Mouse (Mus musculus): ENCODE results near the gene Gng3. TPM values are rescaled to one million over a fixed set of nuclear protein-coding genes. Genes with fewer than 3 reads are reported as not detected.
A peak's percentile ranks its signal among the peaks of the same experiment; 100 is the strongest.
"Not testable (repeated sequence)": the region's sequence is repeated elsewhere in the genome, so short reads cannot be mapped to it uniquely, and the experiment has no call there.

Gng3 gene
- polyA plus RNA-seq, 1 experiment from 2014 or later, result 2.2 TPM

DNA sequence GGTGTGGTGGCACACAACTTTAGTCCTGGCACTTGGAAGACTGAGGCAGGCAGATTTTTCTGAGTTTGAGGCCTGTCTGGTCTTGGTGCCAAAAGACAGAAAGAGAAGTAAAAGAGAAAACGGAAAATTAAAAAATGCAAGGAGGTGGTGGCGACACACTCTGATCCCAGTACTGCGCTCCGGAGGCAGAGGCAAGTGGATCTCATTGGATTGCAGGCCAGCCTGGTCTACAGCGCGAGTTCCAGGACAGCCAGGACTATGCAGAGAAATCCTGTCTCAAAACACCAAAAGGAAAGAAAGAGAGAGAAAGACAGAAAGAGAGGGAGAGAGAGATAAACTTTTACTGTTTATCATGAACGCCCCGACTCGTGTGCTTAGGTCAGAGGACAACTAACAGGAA lies 31.8 kb upstream of the Gng3 start:
- ATAC-seq (ENCODE audit: extremely low read depth, insufficient number of reproducible peaks, low FRiP score, low TSS enrichment), result no peak
- Histone ChIP-seq H3K27me3 (replicated peaks) (no peaks in the 10 kb centered on the region), H3K36me3 (peaks cover 31% of the 10 kb centered on the region)

GRCm38 (mm10) chr19:8870381-8870780 lies 31.4 kb upstream of the Gng3 start:
- Histone ChIP-seq H3K36me3 (peaks cover 26% of the 10 kb centered on the region), H3K4me3 (peak overlapping the region; percentile 100), H3K4me2 (peak overlapping the region; percentile 96), H3K9ac (peak overlapping the region; percentile 99), H3K27ac (replicated peaks) (peak overlapping the region; percentile 65; the same call in 1 of the 2 replicates), H3K4me1 (peaks cover 14% of the 10 kb centered on the region)
- 76% methylated on average over 3 of the region's 3 CpGs for WGBS
- not testable (repeated sequence) for H3K9me3 ChIP-seq; H3K27me3 ChIP-seq (replicated peaks); ATAC-seq (ENCODE audit: extremely low read depth, insufficient number of reproducible peaks, low FRiP score, low TSS enrichment)

More for the DNA sequence above, 31.8 kb upstream of the Gng3 start:
- peaks cover 14% of the 10 kb centered on the region for H3K4me1 ChIP-seq
- H3K27ac ChIP-seq (replicated peaks), result peak overlapping the region; percentile 65
- H3K4me2 ChIP-seq, result peak overlapping the region; percentile 96
- H3K4me3 ChIP-seq, result peak overlapping the region; percentile 100
- WGBS, result 35% methylated on average over 9 of the region's 9 CpGs
- no peaks in the 10 kb centered on the region for H3K9me3 ChIP-seq
- H3K9ac ChIP-seq, result peak overlapping the region; percentile 99

GRCm38 (mm10) chr19:8864265-8864664 lies 25.3 kb upstream of the Gng3 start:
- Histone ChIP-seq H3K9me3 (no peaks in the 10 kb centered on the region), H3K9ac (no peak overlapping the region), H3K4me1 (no peaks in the 10 kb centered on the region), H3K36me3 (no peaks in the 10 kb centered on the region), H3K4me2 (no peak overlapping the region), H3K27ac (replicated peaks) (no peak overlapping the region), H3K27me3 (replicated peaks) (no peaks in the 10 kb centered on the region), H3K4me3 (no peak overlapping the region)
- 73% methylated on average over 6 of the region's 6 CpGs for WGBS
- no peak for ATAC-seq (ENCODE audit: extremely low read depth, insufficient number of reproducible peaks, low FRiP score, low TSS enrichment)

DNA sequence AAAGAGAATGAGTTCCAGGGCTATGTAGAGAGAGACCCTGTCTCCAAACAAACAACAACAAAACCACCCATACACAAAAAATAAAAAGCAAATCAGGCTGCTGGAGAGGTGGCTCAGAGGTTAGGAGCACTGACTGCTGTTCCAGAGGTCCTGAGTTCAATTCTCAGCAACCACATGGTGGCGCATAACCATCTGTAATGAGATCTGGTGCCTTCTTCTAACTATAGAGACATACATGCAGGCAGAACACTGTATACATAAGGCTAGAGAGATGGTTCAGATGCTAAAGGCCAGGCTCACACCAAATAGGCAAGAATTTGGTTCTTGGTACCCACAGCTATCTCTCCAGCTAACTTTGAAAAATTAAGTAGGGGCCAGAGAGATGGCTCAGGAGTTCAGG lies 20.0 kb upstream of the Gng3 start:
- Histone ChIP-seq H3K27ac (replicated peaks) (no peak overlapping the region), H3K27me3 (replicated peaks) (no peaks in the 10 kb centered on the region), H3K4me1 (no peaks in the 10 kb centered on the region), H3K9me3 (no peaks in the 10 kb centered on the region), H3K4me3 (no peak overlapping the region), H3K9ac (no peak overlapping the region), H3K4me2 (no peak overlapping the region), H3K36me3 (no peaks in the 10 kb centered on the region)
- ATAC-seq (ENCODE audit: extremely low read depth, insufficient number of reproducible peaks, low FRiP score, low TSS enrichment), result no peak
- 3% methylated on average over 1 of the region's 1 CpGs for WGBS

- no peaks in the 10 kb centered on the region for H3K4me1 ChIP-seq
- H3K9ac ChIP-seq, result no peak overlapping the region
- 40% methylated on average over 4 of the region's 4 CpGs for whole genome bisulfite sequencing
- H3K9me3 ChIP-seq, result no peaks in the 10 kb centered on the region
- no peaks in the 10 kb centered on the region for H3K27me3 ChIP-seq (replicated peaks)
- H3K4me3 ChIP-seq, result no peak overlapping the region
- no peak overlapping the region for H3K4me2 ChIP-seq
- ATAC-seq (ENCODE audit: extremely low read depth, insufficient number of reproducible peaks, low FRiP score, low TSS enrichment), result no peak
- no peaks in the 10 kb centered on the region for H3K36me3 ChIP-seq
- H3K27ac ChIP-seq (replicated peaks), result no peak overlapping the region
These were observed 18.7 kb upstream of the Gng3 start for GRCm38 (mm10) chr19:8857689-8858088.

DNA sequence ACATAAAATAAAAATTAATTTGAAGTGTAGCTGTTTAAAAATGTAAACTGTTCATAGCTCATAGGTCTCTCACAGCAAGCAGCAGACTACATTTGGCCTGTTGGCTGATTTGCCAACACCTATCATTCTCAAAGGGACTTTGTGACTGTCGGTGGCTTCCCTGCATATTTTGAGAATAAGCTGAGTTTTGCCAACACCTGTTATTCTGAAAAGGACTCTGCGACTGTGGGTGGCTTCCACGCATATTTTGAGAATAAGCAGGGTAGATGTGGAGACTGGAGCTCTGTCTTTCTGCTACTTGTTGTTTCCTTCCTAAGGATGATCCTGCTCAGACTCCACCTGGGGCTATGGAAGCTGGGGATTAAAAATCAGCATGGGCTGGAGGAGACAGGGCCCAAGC lies 14.1 kb upstream of the Gng3 start:
- no peak overlapping the region for H3K4me2 ChIP-seq
- no peak overlapping the region for H3K4me3 ChIP-seq
- peaks cover 13% of the 10 kb centered on the region for H3K4me1 ChIP-seq
- no peak overlapping the region for H3K27ac ChIP-seq (replicated peaks)
- H3K9me3 ChIP-seq, result no peaks in the 10 kb centered on the region
- 74% methylated on average over 3 of the region's 3 CpGs for WGBS
- no peak for ATAC-seq (ENCODE audit: extremely low read depth, insufficient number of reproducible peaks, low FRiP score, low TSS enrichment)
- no peak overlapping the region for H3K9ac ChIP-seq
- no peaks in the 10 kb centered on the region for H3K27me3 ChIP-seq (replicated peaks)
- H3K36me3 ChIP-seq, result peaks cover 10% of the 10 kb centered on the region

DNA sequence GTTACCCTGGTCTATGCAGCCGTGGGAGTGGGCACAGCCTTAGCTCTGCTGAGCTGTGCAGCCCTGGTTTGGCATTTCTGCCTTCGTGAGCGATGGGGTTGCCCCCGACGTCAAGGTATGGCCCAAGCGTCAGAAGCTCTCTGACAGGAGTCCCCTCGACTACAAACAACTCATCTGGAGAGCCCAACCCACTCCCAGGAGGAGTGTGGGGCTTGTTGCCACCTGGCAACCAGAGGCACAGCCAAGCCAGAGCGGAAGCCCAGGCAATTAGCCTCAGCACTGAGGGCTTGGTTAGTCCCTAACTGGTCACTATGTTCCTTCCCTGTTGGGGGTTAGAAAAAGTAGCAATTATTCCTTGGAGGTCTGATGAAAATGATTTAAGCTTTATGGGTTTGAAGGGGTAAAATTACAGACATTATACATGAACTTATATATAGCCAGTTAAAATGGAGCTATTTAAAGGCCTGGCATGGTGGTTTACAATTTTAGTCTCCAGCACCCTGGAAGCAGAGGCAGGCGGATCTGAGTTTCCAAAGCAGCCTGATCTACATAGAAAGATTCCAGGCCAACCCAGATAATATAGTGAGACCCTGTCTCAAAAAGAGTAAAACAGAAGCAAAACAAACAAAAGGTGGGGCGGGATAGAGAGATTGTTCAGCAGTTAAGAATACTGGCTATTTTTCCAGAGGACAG lies 13.4 kb upstream of the Gng3 start:
- Histone ChIP-seq H3K9me3 (no peaks in the 10 kb centered on the region), H3K4me2 (no peak overlapping the region), H3K4me1 (peaks cover 13% of the 10 kb centered on the region), H3K36me3 (peaks cover 18% of the 10 kb centered on the region), H3K4me3 (no peak overlapping the region), H3K27me3 (replicated peaks) (no peaks in the 10 kb centered on the region), H3K9ac (no peak overlapping the region), H3K27ac (replicated peaks) (no peak overlapping the region)
- no peak for ATAC-seq (ENCODE audit: extremely low read depth, insufficient number of reproducible peaks, low FRiP score, low TSS enrichment)
- WGBS, result 53% methylated on average over 10 of the region's 10 CpGs

GRCm38 (mm10) chr19:8851639-8852038 lies 12.6 kb upstream of the Gng3 start:
- WGBS, result 46% methylated on average over 7 of the region's 7 CpGs
- Histone ChIP-seq H3K4me3 (no peak overlapping the region), H3K4me2 (no peak overlapping the region), H3K36me3 (peaks cover 25% of the 10 kb centered on the region), H3K9me3 (no peaks in the 10 kb centered on the region), H3K27ac (replicated peaks) (no peak overlapping the region), H3K9ac (no peak overlapping the region), H3K4me1 (peaks cover 13% of the 10 kb centered on the region), H3K27me3 (replicated peaks) (no peaks in the 10 kb centered on the region)
- no peak for ATAC-seq (ENCODE audit: extremely low read depth, insufficient number of reproducible peaks, low FRiP score, low TSS enrichment)

- 17% methylated on average over 7 of the region's 7 CpGs for WGBS
- H3K4me3 ChIP-seq, result peak within 1 kb of the TSS; percentile 13
- H3K9ac ChIP-seq, result peak within 1 kb of the TSS; percentile 62
- H3K27ac ChIP-seq (replicated peaks), result peak within 1 kb of the TSS; percentile 61
- H3K36me3 ChIP-seq, result peaks cover 37% of the 10 kb centered on the region
- peak within 1 kb of the TSS; percentile 47 for H3K4me2 ChIP-seq
- ATAC-seq (ENCODE audit: extremely low read depth, insufficient number of reproducible peaks, low FRiP score, low TSS enrichment), result no peak
- H3K27me3 ChIP-seq (replicated peaks), result no peaks in the 10 kb centered on the region
- no peaks in the 10 kb centered on the region for H3K9me3 ChIP-seq
- H3K4me1 ChIP-seq, result peaks cover 13% of the 10 kb centered on the region
These were observed 11.5 kb upstream of the Gng3 start, which contains the start of gene Lrrn4cl for GRCm38 (mm10) chr19:8850402-8850901. Gene Lrrn4cl, plus strand, starts transcription at chr19:8850768.

DNA sequence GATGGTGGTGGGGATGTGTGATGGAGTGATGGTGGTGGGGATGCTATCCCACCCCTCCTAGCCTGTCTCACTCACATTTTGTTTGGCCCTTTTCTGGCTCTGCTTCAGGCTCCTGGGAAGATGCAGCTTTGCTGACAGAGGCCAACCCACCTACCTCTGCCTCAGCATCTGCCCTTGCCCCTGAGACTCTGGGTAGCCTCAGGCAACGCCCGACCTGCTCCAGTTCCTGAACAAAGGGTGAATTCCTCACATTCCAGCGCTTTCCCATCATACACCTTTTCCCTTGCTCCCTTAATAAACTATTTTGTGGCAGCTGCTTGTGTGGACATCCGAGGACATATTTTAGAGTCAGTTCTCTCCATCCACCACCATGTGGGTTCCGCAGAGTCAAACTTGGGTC lies 9.4 kb upstream of the Gng3 start:
- H3K36me3 ChIP-seq, result peaks cover 49% of the 10 kb centered on the region
- no peaks in the 10 kb centered on the region for H3K27me3 ChIP-seq (replicated peaks)
- no peak overlapping the region for H3K4me2 ChIP-seq
- no peak overlapping the region for H3K9ac ChIP-seq
- 80% methylated on average over 5 of the region's 5 CpGs for WGBS
- no peak overlapping the region for H3K4me3 ChIP-seq
- no peaks in the 10 kb centered on the region for H3K9me3 ChIP-seq
- H3K4me1 ChIP-seq, result peaks cover 13% of the 10 kb centered on the region
- ATAC-seq (ENCODE audit: extremely low read depth, insufficient number of reproducible peaks, low FRiP score, low TSS enrichment), result no peak
- no peak overlapping the region for H3K27ac ChIP-seq (replicated peaks)

DNA sequence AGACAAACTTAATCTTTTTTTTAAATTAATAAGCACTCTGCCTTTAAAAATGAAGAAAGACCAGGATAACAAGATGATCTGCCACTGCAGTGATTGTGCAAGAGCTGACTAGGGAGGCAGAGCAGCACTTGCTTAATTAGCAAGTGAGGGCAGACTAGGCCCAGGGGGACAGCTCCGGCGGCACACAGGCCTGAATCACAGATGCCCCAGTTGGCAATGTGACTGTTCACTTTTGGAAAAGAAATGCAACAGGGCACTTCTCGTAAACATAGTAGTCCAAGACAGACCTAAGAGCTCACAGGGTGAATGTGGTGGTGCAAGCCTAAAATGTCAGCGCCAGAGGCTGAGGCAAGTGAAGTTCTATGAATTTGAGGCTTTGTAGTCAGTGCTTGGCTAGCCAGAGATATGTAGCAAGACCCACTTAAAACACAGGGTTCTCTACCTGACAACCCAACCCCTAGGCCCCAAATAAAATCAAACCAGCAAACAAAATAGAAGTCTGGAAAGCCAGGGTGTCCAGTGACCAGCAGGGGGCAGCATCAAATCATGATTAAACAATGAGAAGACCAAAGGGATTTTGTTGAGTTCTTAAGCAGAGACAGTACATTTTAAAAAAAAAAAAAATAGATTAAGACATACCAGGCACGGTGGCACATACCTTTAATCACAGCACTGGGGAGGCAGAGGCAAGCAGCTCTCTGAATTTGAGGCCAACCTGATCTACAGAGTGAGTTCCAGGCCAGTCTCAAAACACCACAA lies 5.6 kb upstream of the Gng3 start:
- no peak for ATAC-seq (ENCODE audit: extremely low read depth, insufficient number of reproducible peaks, low FRiP score, low TSS enrichment)
- 65% methylated on average over 5 of the region's 5 CpGs for WGBS

More for the DNA sequence above, 5.6 kb upstream of the Gng3 start:
- no peak overlapping the region; the same call in 1 of the 2 replicates for H3K9ac ChIP-seq
- peaks cover 17% of the 10 kb centered on the region for H3K4me1 ChIP-seq
- peaks cover 58% of the 10 kb centered on the region for H3K36me3 ChIP-seq
- no peaks in the 10 kb centered on the region for H3K9me3 ChIP-seq
- H3K4me3 ChIP-seq, result no peak overlapping the region
- H3K4me2 ChIP-seq, result no peak overlapping the region
- no peaks in the 10 kb centered on the region for H3K27me3 ChIP-seq (replicated peaks)
- no peak overlapping the region for H3K27ac ChIP-seq (replicated peaks)

Measured in heart, embryonic 13.5 days (tissue).